Mouse (Mus musculus): ENCODE data around the gene Anp32a.

The Anp32a gene

DNA sequence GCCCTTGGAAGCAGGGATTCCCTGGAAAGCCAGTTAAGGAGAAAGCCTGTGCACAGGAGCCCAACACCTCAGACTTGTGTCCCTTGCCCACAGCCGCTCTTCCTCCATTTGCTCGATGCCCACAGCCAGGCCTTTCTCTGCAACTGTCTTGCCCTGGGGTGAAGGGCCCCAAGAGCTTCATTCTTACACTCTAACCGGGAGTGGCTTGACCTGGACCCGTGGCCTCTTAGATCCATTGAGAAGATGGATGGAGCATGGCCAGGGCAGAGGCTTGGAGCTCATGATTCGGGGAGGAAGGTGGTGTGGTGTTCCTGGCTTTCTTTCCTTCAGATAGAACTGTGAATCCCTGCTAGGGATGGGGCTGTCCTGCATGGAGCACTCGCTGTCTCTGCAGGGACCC lies 28.1 kb downstream of the Anp32a start:
- DNase-seq (ENCODE audit: low spot score in 2 of 2), result no peak

DNA sequence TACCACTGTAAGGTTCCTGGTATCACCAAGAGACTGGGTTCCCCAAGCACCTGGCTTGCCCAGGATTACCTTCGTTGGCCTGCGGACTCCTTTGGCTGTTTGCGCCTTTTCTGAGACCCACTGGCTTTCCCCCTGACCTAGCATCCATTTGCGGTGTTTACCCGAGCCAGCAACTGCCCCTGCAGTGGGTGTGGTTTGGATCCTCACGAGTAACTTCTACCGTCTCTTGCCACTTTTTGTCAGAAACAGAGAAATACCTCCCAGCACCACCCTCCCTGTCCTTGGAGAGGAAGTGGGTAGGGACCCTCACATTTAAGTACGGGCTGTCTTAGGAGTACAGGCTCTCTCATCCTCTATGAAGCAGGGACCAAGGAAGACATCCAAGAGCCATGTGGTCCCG lies 29.1 kb downstream of the Anp32a start:
- no peak for DNase-seq (ENCODE audit: low spot score in 2 of 2)

DNA sequence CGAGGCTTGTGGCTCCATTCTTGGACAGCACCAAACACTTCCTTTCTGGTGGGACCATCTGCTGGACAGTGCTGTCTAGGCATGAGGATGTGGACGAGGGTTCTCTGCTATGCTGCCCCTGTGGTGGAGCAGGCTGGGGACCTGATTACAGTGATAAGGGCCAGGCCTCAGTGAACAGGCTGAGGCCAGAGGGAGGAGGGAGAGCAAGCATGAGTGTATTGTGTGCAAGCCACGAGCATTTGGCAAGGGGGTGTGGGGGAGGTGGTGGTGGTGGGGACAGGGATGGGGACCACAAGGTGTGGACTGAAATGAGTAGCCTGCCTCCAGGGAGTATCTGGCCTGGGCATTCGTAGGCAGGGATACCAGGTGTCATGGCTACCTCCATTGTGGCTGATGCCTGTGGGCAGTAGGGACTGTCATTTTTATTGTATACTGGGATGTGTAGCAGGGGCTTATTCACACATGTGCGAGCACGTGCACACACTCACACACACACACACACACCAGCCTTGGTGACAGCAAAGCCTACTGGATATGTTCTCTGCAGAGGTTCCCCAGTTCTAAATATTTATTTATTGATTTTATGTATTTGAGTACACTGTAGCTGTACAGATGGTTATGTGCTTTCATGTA lies 29.7 kb downstream of the Anp32a start:
- DNase-seq (ENCODE audit: low spot score in 2 of 2), result no peak

GRCm38 (mm10) chr9:62371745-62372555 lies 30.9 kb downstream of the Anp32a start:
- no peak for DNase-seq (ENCODE audit: low spot score in 2 of 2)

- no peak for DNase-seq (ENCODE audit: low spot score in 2 of 2)
These were observed 31.6 kb downstream of the Anp32a start for GRCm38 (mm10) chr9:62372556-62373221.

- DNase-seq (ENCODE audit: low spot score in 2 of 2), result no peak
These were observed 32.4 kb downstream of the Anp32a start for GRCm38 (mm10) chr9:62373222-62374123.

DNA sequence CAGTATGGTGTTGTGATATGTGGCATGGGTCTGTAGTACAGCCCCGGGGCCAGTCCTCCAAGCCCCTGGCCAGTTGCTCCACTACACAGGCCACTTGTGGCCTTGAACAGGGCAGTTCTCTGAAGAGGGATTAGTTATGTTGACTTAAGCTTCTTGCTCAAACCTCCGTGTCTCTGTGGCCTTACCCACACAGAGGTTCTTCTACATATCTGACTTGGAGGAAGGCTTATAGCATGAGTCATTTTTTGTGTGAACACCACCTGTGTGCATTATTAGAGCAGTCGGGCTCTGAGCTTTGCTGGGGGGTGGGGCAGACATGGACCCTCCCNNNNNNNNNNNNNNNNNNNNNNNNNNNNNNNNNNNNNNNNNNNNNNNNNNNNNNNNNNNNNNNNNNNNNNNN lies 33.2 kb downstream of the Anp32a start:
- no peak for DNase-seq (ENCODE audit: low spot score in 2 of 2)

GRCm38 (mm10) chr9:62377897-62378296 lies 36.8 kb downstream of the Anp32a start:
- no peak for DNase-seq (ENCODE audit: low spot score in 2 of 2)

- DNase-seq (ENCODE audit: low spot score in 2 of 2), result no peak
These were observed 39.3 kb downstream of the Anp32a start for GRCm38 (mm10) chr9:62380351-62380750.

- no peak for DNase-seq (ENCODE audit: low spot score in 2 of 2)
These were observed 40.4 kb downstream of the Anp32a start for GRCm38 (mm10) chr9:62381402-62381913.

- no peak for DNase-seq (ENCODE audit: low spot score in 2 of 2)
These were observed 41.5 kb downstream of the Anp32a start for GRCm38 (mm10) chr9:62382519-62383084.

DNA sequence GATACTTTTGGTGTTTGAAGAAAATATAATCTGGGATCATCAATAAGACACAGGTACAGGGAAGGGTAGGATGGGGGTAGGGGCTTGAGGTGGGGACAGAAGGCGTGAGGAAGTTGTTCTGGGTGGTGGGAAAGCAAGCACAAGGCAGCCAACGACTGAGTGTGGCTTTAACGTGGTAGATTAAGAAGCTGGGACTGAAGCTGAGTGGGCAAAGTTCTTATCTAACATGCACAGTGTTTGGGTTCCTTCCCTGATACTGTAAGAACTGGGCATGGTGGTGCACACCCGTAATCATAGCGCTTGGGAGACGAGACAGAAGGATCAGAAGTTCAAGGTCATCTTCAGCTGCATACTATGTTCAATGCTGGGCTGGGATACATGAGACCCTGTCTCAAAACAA lies 44.0 kb downstream of the Anp32a start:
- no peak for DNase-seq (ENCODE audit: low spot score in 2 of 2)

GRCm38 (mm10) chr9:62385727-62386518 lies 44.8 kb downstream of the Anp32a start:
- no peak for DNase-seq (ENCODE audit: low spot score in 2 of 2)

- no peak for DNase-seq (ENCODE audit: low spot score in 2 of 2)
These were observed 48.6 kb downstream of the Anp32a start for GRCm38 (mm10) chr9:62389735-62390134.

GRCm38 (mm10) chr9:62393531-62393930 lies 52.4 kb downstream of the Anp32a start:
- no peak for DNase-seq (ENCODE audit: low spot score in 2 of 2)

- DNase-seq (ENCODE audit: low spot score in 2 of 2), result no peak
These were observed 53.1 kb downstream of the Anp32a start for GRCm38 (mm10) chr9:62394163-62394562.

DNA sequence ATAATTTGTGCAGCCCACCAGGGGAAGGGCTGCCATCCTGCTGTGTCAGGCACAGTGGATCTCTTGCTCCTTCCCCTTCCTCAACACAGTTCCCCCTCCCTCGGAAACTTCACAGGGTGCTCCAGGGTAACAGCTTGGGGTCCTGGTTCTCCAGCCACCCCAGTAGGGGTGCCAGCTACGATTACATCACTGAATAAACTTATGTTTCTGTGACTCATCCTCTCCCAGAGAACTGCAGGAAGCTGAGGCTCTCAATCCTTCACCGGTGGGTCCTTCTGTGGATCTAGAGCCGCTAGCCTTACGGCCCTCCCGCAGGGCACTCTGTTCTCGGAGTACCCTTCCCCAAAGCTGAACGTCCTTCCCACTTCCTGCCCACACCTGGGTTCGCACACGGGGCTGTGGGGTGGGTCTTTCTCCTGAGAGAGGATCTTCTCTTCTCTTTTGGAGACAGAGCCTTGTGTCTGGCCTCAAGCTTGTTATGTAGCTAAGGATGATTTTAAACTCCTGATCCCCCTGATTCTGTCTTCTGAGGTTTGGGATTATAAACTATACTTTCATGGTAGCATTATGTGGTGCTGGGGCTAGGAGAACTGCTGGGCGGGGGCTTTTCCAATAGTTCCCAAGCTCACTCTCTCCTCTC lies 59.6 kb downstream of the Anp32a start:
- no peak for DNase-seq (ENCODE audit: low spot score in 2 of 2)

DNA sequence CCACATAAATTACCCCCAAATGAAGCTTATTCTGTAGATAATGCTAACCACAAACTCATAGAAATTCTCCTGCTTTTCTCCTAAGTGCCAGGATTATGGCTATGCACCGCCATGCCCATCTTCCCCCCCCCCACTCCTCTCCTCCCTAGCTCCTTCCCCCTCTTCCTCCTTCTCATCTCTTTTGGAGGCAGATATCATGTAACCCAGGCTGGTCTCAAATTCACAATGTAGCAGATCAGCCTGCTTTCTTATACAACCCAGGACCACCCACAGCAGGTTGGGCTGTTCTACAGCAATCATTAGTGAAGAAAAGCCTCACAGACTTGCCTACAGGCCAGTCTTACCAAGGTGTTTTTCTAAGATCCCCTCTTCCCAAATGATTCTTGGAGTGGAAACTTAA lies 60.5 kb downstream of the Anp32a start:
- no peak for DNase-seq (ENCODE audit: low spot score in 2 of 2)

DNA sequence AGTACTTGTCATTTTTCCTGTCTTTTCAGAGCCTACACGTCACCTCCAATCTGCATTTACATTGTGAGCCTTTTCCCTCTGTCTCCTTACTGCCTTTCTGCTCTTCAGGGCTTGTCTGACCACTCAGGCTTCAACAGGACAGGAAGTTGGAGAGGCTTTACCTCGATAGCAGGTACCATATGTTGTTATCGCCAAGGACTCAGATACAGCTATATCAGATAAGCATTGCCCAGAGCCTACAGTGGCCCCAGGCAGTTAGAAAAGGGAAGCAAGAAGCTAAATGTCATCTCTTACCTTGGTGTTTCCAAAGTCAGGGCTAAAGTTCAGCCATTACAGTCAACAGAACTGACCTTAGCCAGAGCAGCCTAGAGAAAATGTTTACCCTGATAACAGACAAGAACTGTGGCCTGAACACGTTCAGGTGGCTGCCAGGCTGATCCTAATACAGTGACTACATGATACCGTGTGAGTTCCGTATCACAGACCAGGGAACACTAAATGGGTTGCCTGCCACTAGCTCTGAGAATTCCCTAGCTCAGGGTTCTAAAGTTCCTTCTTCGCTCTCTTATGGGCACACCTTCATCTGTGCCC lies 65.4 kb downstream of the Anp32a start:
- DNase-seq (ENCODE audit: low spot score in 2 of 2), result no peak
